Mouse (Mus musculus) E14TG2a.4 (cell line): ENCODE measurements at regions not wholly inside any gene's neighbourhood (a gene's known extent, or its start where the extent isn't known, plus 50 kb on each side); places are given as distances from the start of the nearest gene placed in this dataset.
A peak's percentile ranks its signal among the peaks of the same experiment; 100 is the strongest.

Source experiments
- H3K27me3 ChIP-seq: 2 replicates; pipeline ENCODE4 v1.6.1; 2014; ENCODE audit warnings: low read length, control low read depth; ENCODE audit not compliant: insufficient read depth
- H3K36me3 ChIP-seq: 2 replicates; pipeline ENCODE4 v1.6.1; 2014; ENCODE audit warnings: low read length, control low read depth; ENCODE audit not compliant: insufficient read depth
- H3K4me1 ChIP-seq: replicated peaks from 2 replicates; pipeline ENCODE4 v1.6.1; 2014; ENCODE audit warnings: low read depth, low read length, control low read depth
- H3K4me3 ChIP-seq: replicated peaks from 2 replicates; pipeline ENCODE4 v1.5.1; 2014; ENCODE audit warnings: mild to moderate bottlenecking, low read length
- H3K9me3 ChIP-seq: 2 replicates; pipeline ENCODE4 v1.6.1; 2014; ENCODE audit warnings: low read length, control low read depth
- CTCF ChIP-seq: conservative IDR thresholded peaks from 2 replicates; pipeline ENCODE4 v1.5.1; 2014; ENCODE audit warnings: low read length
- NANOG ChIP-seq: IDR thresholded peaks from 2 replicates; pipeline ENCODE4 v1.6.1; 2014; ENCODE audit warnings: borderline replicate concordance, low read length, mixed read lengths
- POU5F1 ChIP-seq: IDR thresholded peaks from 2 replicates; pipeline ENCODE4 v1.6.1; 2014; ENCODE audit warnings: low read length, borderline replicate concordance

- TF ChIP-seq CTCF (no peak), NANOG (no peak), POU5F1 (no peak)
- Histone ChIP-seq H3K9me3 (peaks cover 10% of the 10 kb centered on the region), H3K27me3 (no peaks in the 10 kb centered on the region), H3K36me3 (no peaks in the 10 kb centered on the region), H3K4me1 (no peaks in the 10 kb centered on the region), H3K4me3 (no peak overlapping the region)
These were observed 155.5 kb upstream of the Pdcd1 start for GRCm38 (mm10) chr1:94207859-94208258.

DNA sequence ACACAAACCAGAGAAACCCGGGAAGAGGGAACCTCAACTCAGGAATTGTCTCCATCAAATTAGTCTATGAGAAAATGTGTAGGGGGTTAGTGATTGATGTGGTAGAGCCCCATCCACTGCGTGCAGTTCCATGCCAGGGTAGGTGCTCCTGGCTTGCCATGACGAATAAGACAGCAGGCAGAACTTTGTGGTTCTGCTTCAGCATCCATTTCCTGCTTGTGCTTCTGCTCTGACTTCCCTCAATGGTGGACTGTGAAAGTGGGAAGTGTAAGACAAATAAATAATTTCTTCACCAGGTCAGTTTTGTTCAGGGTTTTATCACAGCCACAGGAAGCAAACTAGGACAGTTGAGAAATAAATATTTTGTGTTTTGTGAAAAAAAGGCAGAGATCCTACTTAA, 150.9 kb upstream of the Pdcd1 start:
- no peak overlapping the region for H3K4me3 ChIP-seq
- TF ChIP-seq NANOG (no peak), CTCF (no peak), POU5F1 (no peak)
- no peaks in the 10 kb centered on the region for H3K36me3 ChIP-seq

DNA sequence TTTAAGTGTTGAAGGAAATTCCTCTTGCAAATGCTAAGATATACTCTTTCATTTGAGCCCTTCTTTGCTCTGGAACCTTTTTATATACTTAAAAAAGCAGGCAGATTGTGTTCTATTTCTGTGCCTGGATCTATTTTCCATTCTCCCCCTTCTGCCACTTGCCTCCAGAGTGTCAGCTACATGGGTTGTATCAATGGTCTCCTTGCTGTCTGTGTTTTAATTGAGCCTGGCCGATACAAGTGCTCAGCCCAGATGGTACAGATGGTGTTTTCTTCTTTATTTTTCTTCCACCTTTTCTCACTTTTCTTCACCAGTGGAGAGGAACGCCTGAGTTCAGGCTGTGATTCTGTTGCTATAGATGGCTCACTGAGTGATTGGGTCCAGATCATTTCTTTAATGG, 131.5 kb upstream of the Pdcd1 start:
- H3K27me3 ChIP-seq = no peaks in the 10 kb centered on the region
- no peaks in the 10 kb centered on the region for H3K36me3 ChIP-seq
- peaks cover 6% of the 10 kb centered on the region for H3K9me3 ChIP-seq
- H3K4me3 ChIP-seq = no peak overlapping the region
- TF ChIP-seq POU5F1 (no peak), CTCF (no peak), NANOG (no peak)
- no peaks in the 10 kb centered on the region for H3K4me1 ChIP-seq

More for the DNA sequence above, 150.9 kb upstream of the Pdcd1 start:
- Histone ChIP-seq H3K4me1 (no peaks in the 10 kb centered on the region), H3K9me3 (peaks cover 29% of the 10 kb centered on the region), H3K27me3 (no peaks in the 10 kb centered on the region)

- no peaks in the 10 kb centered on the region for H3K4me1 ChIP-seq
- no peaks in the 10 kb centered on the region for H3K27me3 ChIP-seq
- no peak overlapping the region for H3K4me3 ChIP-seq
- TF ChIP-seq POU5F1 = no peak
- TF ChIP-seq NANOG = no peak
- no peak for TF ChIP-seq CTCF
- peaks cover 4% of the 10 kb centered on the region; the same call in 1 of the 2 replicates for H3K9me3 ChIP-seq
- H3K36me3 ChIP-seq = no peaks in the 10 kb centered on the region
These were observed 97.6 kb upstream of the Pdcd1 start for GRCm38 (mm10) chr1:94149958-94150357.

DNA sequence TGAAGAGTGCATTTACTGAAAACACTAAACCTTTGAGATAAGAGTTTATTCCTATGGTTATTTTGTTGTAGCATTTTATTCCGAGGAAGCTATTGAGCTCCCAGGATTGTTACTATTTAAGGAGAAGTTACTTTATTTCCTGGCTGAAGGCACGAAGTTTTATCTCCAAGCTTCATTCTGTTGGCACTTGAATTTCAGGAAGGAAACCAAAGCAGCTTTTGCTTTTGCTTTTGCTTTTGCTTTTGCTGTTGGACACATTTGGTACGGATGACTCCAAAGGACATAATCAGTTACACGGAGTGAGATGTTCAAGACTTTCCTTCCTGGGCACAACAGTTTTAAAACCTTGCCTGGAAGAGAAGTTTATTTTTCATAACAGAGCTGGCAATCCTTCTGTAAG, 94.7 kb upstream of the Pdcd1 start:
- H3K4me1 ChIP-seq = no peaks in the 10 kb centered on the region
- TF ChIP-seq NANOG (no peak), CTCF (no peak), POU5F1 (no peak)

DNA sequence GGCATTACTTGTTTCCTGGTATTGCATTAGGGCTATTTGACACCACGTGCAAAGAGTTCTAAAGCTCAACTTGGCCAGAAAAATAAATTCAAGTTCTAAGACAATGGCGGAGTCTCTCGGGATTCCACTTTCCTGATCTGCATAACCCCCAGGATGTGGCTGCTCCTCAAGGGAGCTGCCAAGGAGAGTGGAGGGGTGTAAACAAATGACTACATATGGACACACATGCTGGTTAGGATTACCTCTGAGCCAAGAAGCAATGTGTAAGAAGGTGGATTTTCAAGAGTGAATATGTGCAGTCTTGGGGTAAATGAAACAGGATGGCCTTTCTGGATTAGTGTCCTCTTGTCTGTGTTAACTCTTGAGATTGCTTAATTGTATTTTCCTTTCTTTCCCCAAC, 88.2 kb upstream of the Pdcd1 start:
- TF ChIP-seq POU5F1 (no peak), CTCF (no peak), NANOG (no peak)
- Histone ChIP-seq H3K36me3 (no peaks in the 10 kb centered on the region), H3K27me3 (no peaks in the 10 kb centered on the region), H3K4me3 (no peak overlapping the region), H3K9me3 (peaks cover 7% of the 10 kb centered on the region; the same call in 1 of the 2 replicates), H3K4me1 (no peaks in the 10 kb centered on the region)

More for the DNA sequence above, 94.7 kb upstream of the Pdcd1 start:
- Histone ChIP-seq H3K27me3 (no peaks in the 10 kb centered on the region), H3K36me3 (no peaks in the 10 kb centered on the region), H3K9me3 (peaks cover 10% of the 10 kb centered on the region; the same call in 1 of the 2 replicates), H3K4me3 (no peak overlapping the region)

GRCm38 (mm10) chr1:94139445-94140062, 87.2 kb upstream of the Pdcd1 start:
- peaks cover 12% of the 10 kb centered on the region for H3K9me3 ChIP-seq
- no peak overlapping the region for H3K4me3 ChIP-seq
- no peaks in the 10 kb centered on the region for H3K27me3 ChIP-seq
- H3K4me1 ChIP-seq = no peaks in the 10 kb centered on the region
- peak; percentile 38 for TF ChIP-seq CTCF
- no peak for TF ChIP-seq POU5F1
- H3K36me3 ChIP-seq = no peaks in the 10 kb centered on the region

- Histone ChIP-seq H3K4me1 (no peaks in the 10 kb centered on the region), H3K4me3 (no peak overlapping the region), H3K36me3 (no peaks in the 10 kb centered on the region), H3K27me3 (no peaks in the 10 kb centered on the region), H3K9me3 (peaks cover 22% of the 10 kb centered on the region)
- TF ChIP-seq NANOG (no peak), CTCF (no peak), POU5F1 (no peak)
These were observed 84.4 kb upstream of the Pdcd1 start for GRCm38 (mm10) chr1:94136731-94137130.
